25 mouse cellular contexts compared by ENCODE assay signal in the genomic region with DNA sequence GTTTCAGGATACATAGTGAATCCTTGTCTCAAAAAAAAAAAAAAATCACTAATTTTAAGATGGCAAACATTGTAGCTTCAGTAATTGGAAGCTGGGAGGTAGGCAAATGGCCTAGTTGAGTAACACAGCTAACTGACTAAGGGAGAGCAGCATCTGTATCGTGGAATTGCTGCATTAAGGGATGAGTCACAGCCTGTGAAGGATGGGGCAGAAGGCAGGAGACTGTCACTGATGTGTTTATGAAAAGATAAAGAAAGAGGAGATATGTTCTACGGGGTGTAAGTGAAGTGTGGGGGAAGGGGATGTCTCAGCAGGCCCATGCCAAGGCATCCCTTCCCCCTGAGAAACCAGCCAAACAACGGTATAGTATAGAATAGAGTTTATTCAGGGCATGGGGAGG. TPM values are rescaled to one million over a fixed set of nuclear protein-coding genes. Genes with fewer than 3 reads are reported as not detected.
DNase-seq lines count a peak whose midpoint lies in the region; ATAC-seq and TF ChIP-seq lines count a peak whose summit lies in the region.
"Had no signal": no experiment of that assay in that cellular context is flagged by ENCODE, and none has a peak within 500 bp of the region (broad histone marks: within the 10 kb centered on the region; RNA-seq: fewer than 3 reads in every experiment).

No protein-coding gene starts in this region.

- H3K4me3 ChIP-seq in MEL (ENCODE audit: control insufficient read depth in 1 of 2, insufficient read depth in 1 of 2, low read depth in 2 of 2, low read length in 2 of 2), result no peak overlapping the region
- no peak overlapping the region for H3K4me3 ChIP-seq in midbrain, embryonic 15.5 days
- H3K4me3 ChIP-seq: embryonic facial prominence, embryonic 13.5 days; erythroblast, embryonic 14.5 days; forebrain, embryonic 13.5 days; hindbrain, embryonic 12.5 days; kidney, embryonic 15.5 days; myocyte; neural tube, embryonic 13.5 days had no signal

- no peaks in the 10 kb centered on the region for H3K27me3 ChIP-seq in MEL (ENCODE audit: control insufficient read depth in 1 of 2, insufficient read depth in 2 of 2, low read length in 2 of 2)
- no peaks in the 10 kb centered on the region for H3K27me3 ChIP-seq in midbrain, embryonic 15.5 days (replicated peaks)
- H3K27me3 ChIP-seq: CH12.LX; embryonic facial prominence, embryonic 13.5 days; forebrain, embryonic 13.5 days; hindbrain, embryonic 12.5 days; kidney, embryonic 15.5 days; neural tube, embryonic 13.5 days had no signal

- no peak overlapping the region for H3K4me2 ChIP-seq in midbrain, embryonic 15.5 days
- H3K4me2 ChIP-seq: embryonic facial prominence, embryonic 13.5 days; forebrain, embryonic 13.5 days; hindbrain, embryonic 12.5 days; kidney, embryonic 15.5 days; neural tube, embryonic 13.5 days had no signal

- no peak for TF ChIP-seq RAD21 in MEL (IDR thresholded peaks at IDR 0.05; ENCODE audit: low read depth, low read length)

- no peak; a peak in 1 of 4 replicates for TF ChIP-seq POLR2A in MEL (IDR thresholded peaks at IDR 0.05; ENCODE audit: control insufficient read depth in 1 of 2, insufficient read depth in 1 of 2, low read depth in 1 of 2, low read length in 2 of 2, poor library complexity in 1 of 2)

- peak overlapping the region; percentile 12; the same call in 1 of the 2 replicates for H3K9ac ChIP-seq in MEL (ENCODE audit: control insufficient read depth, low read depth, low read length, poor library complexity, severe bottlenecking)
- no peak overlapping the region for H3K9ac ChIP-seq in midbrain, embryonic 15.5 days
- H3K9ac ChIP-seq: embryonic facial prominence, embryonic 13.5 days; forebrain, embryonic 13.5 days; hindbrain, embryonic 12.5 days; kidney, embryonic 15.5 days; neural tube, embryonic 13.5 days had no signal

- H3K4me1 ChIP-seq in MEL (ENCODE audit: control insufficient read depth in 1 of 2, insufficient read depth in 2 of 2, low read length in 2 of 2), result peaks cover 29 to 41% of the 10 kb centered on the region in 2 experiments
- 0 out of 2 replicates have a peak, but pooled peaks cover 10% of the 10 kb centered on the region for H3K4me1 ChIP-seq in midbrain, embryonic 15.5 days

- TF ChIP-seq EP300 in MEL (IDR thresholded peaks at IDR 0.05; ENCODE audit: low read depth in 1 of 2, low read length in 2 of 2), result peak; percentile 79 to 81

- WGBS in midbrain, embryonic 15.5 days, result 71% methylated on average over 3 of the region's 3 CpGs

- no peaks in the 10 kb centered on the region for H3K9me3 ChIP-seq in MEL (replicated peaks; ENCODE audit: insufficient read depth, low read length)
- H3K9me3 ChIP-seq in midbrain, embryonic 15.5 days, result no peaks in the 10 kb centered on the region
- H3K9me3 ChIP-seq: embryonic facial prominence, embryonic 13.5 days; forebrain, embryonic 13.5 days; G1E; hindbrain, embryonic 12.5 days; kidney, embryonic 15.5 days; neural tube, embryonic 13.5 days had no signal

- H3K36me3 ChIP-seq in MEL (ENCODE audit: control insufficient read depth in 1 of 2, insufficient read depth in 2 of 2, low read length in 2 of 2), result peaks cover 0 to 37% of the 10 kb centered on the region in 2 experiments; a peak in 2 of 4 replicates
- H3K36me3 ChIP-seq in midbrain, embryonic 15.5 days (replicated peaks), result no peaks in the 10 kb centered on the region
- H3K36me3 ChIP-seq: embryonic facial prominence, embryonic 13.5 days; G1E; hindbrain, embryonic 12.5 days; kidney, embryonic 15.5 days; neural tube, embryonic 13.5 days had no signal

- no peak for TF ChIP-seq CTCF in MEL (IDR thresholded peaks at IDR 0.05 in 2 of 3, conservative IDR thresholded peaks at IDR 0.05 in 1 of 3; ENCODE audit: control insufficient read depth in 1 of 3, insufficient read depth in 1 of 3, low read depth in 2 of 3, low read length in 3 of 3, poor library complexity in 1 of 3, severe bottlenecking in 1 of 3)

- peak overlapping the region; percentile 68 for H3K27ac ChIP-seq in MEL (ENCODE audit: control insufficient read depth, low read depth, low read length)
- no peak overlapping the region for H3K27ac ChIP-seq in midbrain, embryonic 15.5 days
- H3K27ac ChIP-seq: embryonic facial prominence, embryonic 13.5 days; forebrain, embryonic 13.5 days; hindbrain, embryonic 12.5 days; kidney, embryonic 15.5 days; neural tube, embryonic 13.5 days; stomach, postnatal 0 days had no signal

- H3K79me2 ChIP-seq in MEL (ENCODE audit: control insufficient read depth, insufficient read depth, low read length, poor library complexity), result peaks cover 7% of the 10 kb centered on the region; the same call in 1 of the 2 replicates

- no peak for ATAC-seq in midbrain, embryonic 15.5 days (replicated peaks)
- ATAC-seq: forebrain, embryonic 13.5 days; intestine, postnatal 0 days; midbrain, embryonic 16.5 days had no signal

- DNase-seq in adrenal gland, postnatal 10 days, result peak; percentile 19
- no peak for DNase-seq in adrenal gland, postnatal 25 days
- peak; percentile 8 for DNase-seq in layer of hippocampus, adult 9-11 months
- no peak for DNase-seq in layer of hippocampus, postnatal 10 days (ENCODE audit: low spot score in 2 of 2)
- DNase-seq in MEL (ENCODE audit: low read depth, low spot score), result peak; percentile 91
- peak; percentile 26 for DNase-seq in telencephalon, adult 2 months (ENCODE audit: low read depth, low spot score)
- DNase-seq: B cell, adult 2 months; cerebellum, adult 18-20 months; cerebellum, postnatal 36 days; embryo, embryonic 11 days; kidney, postnatal 36 days; lung, postnatal 4 days had no signal

TF ChIP-seq in MEL, 35 proteins besides CTCF, POLR2A, EP300 and RAD21 (continues in another document):
- TF ChIP-seq MXI1 (IDR thresholded peaks at IDR 0.05; ENCODE audit: low read depth, low read length) (no peak), POLR2AphosphoS5 (IDR thresholded peaks at IDR 0.05; ENCODE audit: borderline replicate concordance, low read depth, low read length) (no peak), BHLHE40 (IDR thresholded peaks at IDR 0.05; ENCODE audit: borderline replicate concordance, low read depth, low read length) (peak; percentile 45; the same call in 1 of the 2 replicates), SIN3A (IDR thresholded peaks at IDR 0.05; ENCODE audit: low read length) (peak; percentile 72), POLR2AphosphoS2 (IDR thresholded peaks at IDR 0.05; ENCODE audit: low read length) (no peak), GATA1 (IDR thresholded peaks at IDR 0.05; ENCODE audit: low read depth, low read length) (peak; percentile 84), MYB (IDR thresholded peaks at IDR 0.05; ENCODE audit: low read depth, low read length) (peak; percentile 20; the same call in 1 of the 2 replicates), USF1 (IDR thresholded peaks at IDR 0.05; ENCODE audit: low read depth, low read length) (no peak), MEF2A (IDR thresholded peaks at IDR 0.05; ENCODE audit: extremely low read depth, insufficient replicate concordance, low read depth, low read length, poor library complexity, severe bottlenecking) (no peak), TBP (IDR thresholded peaks at IDR 0.05; ENCODE audit: low read depth, low read length) (no peak), CHD1 (IDR thresholded peaks at IDR 0.05; ENCODE audit: low read depth, low read length) (no peak), TCF12 (IDR thresholded peaks at IDR 0.05; ENCODE audit: low read depth, low read length) (peak; percentile 71), NELFE (IDR thresholded peaks at IDR 0.05; ENCODE audit: low read depth, low read length) (no peak), ZMIZ1 (IDR thresholded peaks at IDR 0.05; ENCODE audit: low read depth, low read length) (no peak), UBTF (IDR thresholded peaks at IDR 0.05; ENCODE audit: borderline replicate concordance, insufficient read depth, low read depth, low read length) (no peak), TAL1 (IDR thresholded peaks at IDR 0.05; ENCODE audit: low read length) (peak; percentile 53), ZNF384 (IDR thresholded peaks at IDR 0.05; ENCODE audit: low read depth, low read length) (0 out of 2 replicates have a peak, but pooled peaks have one; percentile 19), ZC3H11A (IDR thresholded peaks at IDR 0.05; ENCODE audit: low read depth, low read length) (no peak), MAFK (IDR thresholded peaks at IDR 0.05; ENCODE audit: borderline replicate concordance, low read depth, low read length) (no peak), USF2 (IDR thresholded peaks at IDR 0.05; ENCODE audit: borderline replicate concordance in 1 of 2, insufficient read depth in 1 of 2, low read depth in 1 of 2, low read length in 2 of 2) (no peak), E2F4 (IDR thresholded peaks at IDR 0.05; ENCODE audit: borderline replicate concordance, low read depth, low read length) (no peak), MYC (IDR thresholded peaks at IDR 0.05; ENCODE audit: low read depth, low read length) (no peak), RCOR1 (IDR thresholded peaks at IDR 0.05; ENCODE audit: low read depth, low read length) (peak; percentile 75), CHD2 (IDR thresholded peaks at IDR 0.05; ENCODE audit: low read length) (peak; percentile 59), HCFC1 (IDR thresholded peaks at IDR 0.05; ENCODE audit: low read depth, low read length) (peak; percentile 39; the same call in 1 of the 2 replicates), ZKSCAN1 (IDR thresholded peaks at IDR 0.05; ENCODE audit: low read depth, low read length) (no peak), GABPA (IDR thresholded peaks at IDR 0.05; ENCODE audit: low read depth, low read length) (no peak), SMC3 (IDR thresholded peaks at IDR 0.05; ENCODE audit: low read depth, low read length) (no peak), MAZ (IDR thresholded peaks at IDR 0.05; ENCODE audit: low read depth, low read length) (peak; percentile 58; the same call in 1 of the 2 replicates), MAX (IDR thresholded peaks at IDR 0.05; ENCODE audit: low read length) (peak; percentile 56), NRF1 (IDR thresholded peaks at IDR 0.05; ENCODE audit: insufficient read depth, low read depth, low read length, poor library complexity, severe bottlenecking) (no peak), ETS1 (IDR thresholded peaks at IDR 0.05; ENCODE audit: low read depth, low read length) (peak; percentile 85), JUND (IDR thresholded peaks at IDR 0.05; ENCODE audit: low read depth, low read length) (peak; percentile 71; the same call in 1 of the 2 replicates)

RNA-seq across cellular contexts. Expression of gene Fam161a, which starts 56.5 kb away (rescaled TPM):
- total RNA-seq in adrenal gland, postnatal 10 days (2021), result 10 to 100 TPM; 16.2 to 28.9 TPM
- 18.6 and 22.4 TPM in 2 replicates for total RNA-seq in adrenal gland, postnatal 25 days (2021)
- total RNA-seq in layer of hippocampus, postnatal 10 days (2021), result 1 to 10 TPM; 5.7 to 6.1 TPM
- total RNA-seq in MEL (2012; rRNA removed), result 0.27 and 0.65 TPM in 2 replicates
- polyA plus RNA-seq in MEL (2012; ENCODE audit: insufficient read depth in 1 of 2, insufficient read length in 2 of 2, low read depth in 1 of 2, low replicate concordance in 2 of 2, missing spikeins in 1 of 2), result 1 to 10 TPM in 1 of 2 experiments, not detected in 1; 1.0 TPM
- 4.0 and 5.6 TPM in 2 replicates for polyA plus RNA-seq in midbrain, embryonic 15.5 days (2015; fragmentation: Nextera tagmentation; extraction: Ambion mirVana)

Comparison
In these comparisons a context has a peak if more than half of its experiments do, and no peak if none do; other contexts are left out.
1. DNase-seq: peak in adrenal gland, postnatal 10 days (single experiment), layer of hippocampus, adult 9-11 months (single experiment), MEL (single experiment) and telencephalon, adult 2 months (single experiment); none in adrenal gland, postnatal 25 days (single experiment) and layer of hippocampus, postnatal 10 days (0 of 2).